Mouse (Mus musculus): ENCODE data around the gene Pnpla2.
"Not testable (repeated sequence)": the region's sequence is repeated elsewhere in the genome, so short reads cannot be mapped to it uniquely, and the experiment has no call there.

Pnpla2 gene

GRCm38 (mm10) chr7:141454967-141455551 is at the start of gene Pnpla2:
TSS of gene Pnpla2 (plus strand) at chr7:141455198.
- DNase-seq (ENCODE audit: low spot score in 2 of 2) = peak; percentile 97 to 98

DNA sequence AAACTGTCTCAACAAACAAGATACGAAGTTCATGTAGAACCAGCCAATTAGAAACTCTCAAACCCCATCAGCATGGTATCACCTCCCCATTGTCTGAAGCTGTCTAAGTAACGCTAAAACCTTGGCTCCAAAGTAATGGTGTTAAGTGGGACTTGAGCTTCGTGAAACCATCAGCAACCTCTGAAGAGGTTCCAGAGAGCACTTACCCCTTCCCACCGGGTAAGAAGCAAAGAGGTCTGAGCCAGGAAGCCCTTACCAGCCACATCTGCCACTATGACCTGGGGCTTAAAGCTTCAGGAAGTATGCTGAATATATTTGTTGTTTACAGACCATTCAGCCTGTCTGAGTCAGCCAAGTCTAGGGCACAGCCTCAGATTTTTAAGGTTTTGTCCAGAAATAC is 49.5 kb upstream of the Pnpla2 start:
- no peak for DNase-seq (ENCODE audit: low spot score in 2 of 2)

- DNase-seq (ENCODE audit: low spot score in 2 of 2) = not testable (repeated sequence)
Measured at GRCm38 (mm10) chr7:141407670-141408069, 47.3 kb upstream of the Pnpla2 start.

GRCm38 (mm10) chr7:141408833-141409232 is 46.2 kb upstream of the Pnpla2 start:
- DNase-seq (ENCODE audit: low spot score in 2 of 2) = peak; percentile 86 to 95

DNA sequence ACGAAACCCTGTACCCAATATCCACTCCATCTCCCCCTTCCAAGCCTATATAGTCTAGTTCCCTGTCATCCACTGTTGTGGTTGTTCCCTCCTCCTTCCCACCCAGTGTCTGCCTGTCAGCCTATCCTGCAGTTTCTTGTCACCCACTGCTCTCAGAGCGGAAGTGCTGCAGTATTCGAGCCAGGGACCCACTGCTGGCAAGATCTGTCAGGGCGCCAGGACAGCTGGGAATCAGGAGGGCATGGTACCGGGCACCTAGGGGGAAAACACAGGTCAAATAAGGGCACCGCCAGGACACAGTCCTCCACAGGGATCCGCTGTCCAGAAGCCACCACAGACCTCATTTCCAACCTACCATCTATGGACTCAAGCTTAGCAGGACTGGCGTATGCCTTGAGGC is 44.4 kb upstream of the Pnpla2 start:
- peak in 1 of 2 experiments; percentile 63 for DNase-seq (ENCODE audit: low spot score in 2 of 2)

DNA sequence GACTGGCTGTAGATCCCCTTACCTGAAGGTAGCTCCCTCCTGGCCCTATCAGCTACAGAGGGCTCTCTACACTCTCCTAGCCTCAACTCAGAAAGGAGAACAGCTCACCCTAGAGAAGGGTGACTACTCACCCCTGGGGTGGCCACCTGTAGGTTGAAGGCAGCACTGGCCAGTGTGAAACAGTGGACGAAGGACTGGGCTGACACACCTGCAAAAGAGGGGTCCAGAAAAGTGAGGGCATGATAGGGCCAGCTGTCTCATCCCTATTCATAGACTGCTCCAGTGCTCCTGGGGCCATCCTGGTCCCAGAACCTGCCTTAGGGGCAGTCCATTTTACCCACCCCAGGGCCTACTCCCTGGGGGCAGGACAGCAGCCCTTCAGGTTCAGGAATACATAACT is 43.3 kb upstream of the Pnpla2 start:
- DNase-seq (ENCODE audit: low spot score in 2 of 2) = no peak

GRCm38 (mm10) chr7:141413331-141413730 is 41.7 kb upstream of the Pnpla2 start:
- peak in 1 of 2 experiments; percentile 67 for DNase-seq (ENCODE audit: low spot score in 2 of 2)

GRCm38 (mm10) chr7:141413809-141414584 is 41.0 kb upstream of the Pnpla2 start, which contains the start of gene Gatd1:
TSS of gene Gatd1 (minus strand) at chr7:141414136.
- DNase-seq (ENCODE audit: low spot score in 2 of 2) = peak; percentile 100

DNA sequence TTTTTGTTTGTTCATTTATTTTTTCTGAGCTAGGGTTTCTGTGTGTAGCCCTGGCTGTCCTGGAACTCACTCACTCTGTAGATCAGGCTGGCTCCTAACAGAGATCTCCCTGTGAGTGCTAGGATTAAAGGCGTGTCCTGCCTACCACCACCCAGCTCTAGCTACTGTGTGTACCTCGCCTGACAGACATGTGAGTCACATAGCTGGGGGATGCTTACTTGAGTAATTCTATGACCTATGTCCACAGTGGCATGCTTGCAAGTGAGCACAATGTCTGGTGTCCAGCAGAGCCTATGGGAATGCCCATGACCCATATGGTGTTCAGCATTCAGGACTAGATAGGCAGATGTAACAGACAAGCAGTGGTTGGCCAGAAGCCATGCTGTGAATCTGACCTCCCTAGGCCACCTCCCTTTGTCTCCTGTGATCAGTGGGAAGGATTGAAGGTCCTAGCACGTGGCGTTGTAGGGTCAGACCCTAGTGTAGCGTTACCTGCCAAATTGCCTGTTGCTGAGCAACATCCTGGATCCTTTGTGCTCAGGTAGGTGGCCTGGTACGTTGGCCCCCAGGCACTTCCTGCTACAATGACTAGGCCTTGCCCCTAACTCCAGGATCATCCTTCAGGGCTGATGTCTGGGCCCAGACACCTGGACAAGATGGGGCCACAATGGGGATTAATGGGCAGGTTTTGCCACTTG is 38.7 kb upstream of the Pnpla2 start:
- peak in 1 of 2 experiments; percentile 11 for DNase-seq (ENCODE audit: low spot score in 2 of 2)

DNA sequence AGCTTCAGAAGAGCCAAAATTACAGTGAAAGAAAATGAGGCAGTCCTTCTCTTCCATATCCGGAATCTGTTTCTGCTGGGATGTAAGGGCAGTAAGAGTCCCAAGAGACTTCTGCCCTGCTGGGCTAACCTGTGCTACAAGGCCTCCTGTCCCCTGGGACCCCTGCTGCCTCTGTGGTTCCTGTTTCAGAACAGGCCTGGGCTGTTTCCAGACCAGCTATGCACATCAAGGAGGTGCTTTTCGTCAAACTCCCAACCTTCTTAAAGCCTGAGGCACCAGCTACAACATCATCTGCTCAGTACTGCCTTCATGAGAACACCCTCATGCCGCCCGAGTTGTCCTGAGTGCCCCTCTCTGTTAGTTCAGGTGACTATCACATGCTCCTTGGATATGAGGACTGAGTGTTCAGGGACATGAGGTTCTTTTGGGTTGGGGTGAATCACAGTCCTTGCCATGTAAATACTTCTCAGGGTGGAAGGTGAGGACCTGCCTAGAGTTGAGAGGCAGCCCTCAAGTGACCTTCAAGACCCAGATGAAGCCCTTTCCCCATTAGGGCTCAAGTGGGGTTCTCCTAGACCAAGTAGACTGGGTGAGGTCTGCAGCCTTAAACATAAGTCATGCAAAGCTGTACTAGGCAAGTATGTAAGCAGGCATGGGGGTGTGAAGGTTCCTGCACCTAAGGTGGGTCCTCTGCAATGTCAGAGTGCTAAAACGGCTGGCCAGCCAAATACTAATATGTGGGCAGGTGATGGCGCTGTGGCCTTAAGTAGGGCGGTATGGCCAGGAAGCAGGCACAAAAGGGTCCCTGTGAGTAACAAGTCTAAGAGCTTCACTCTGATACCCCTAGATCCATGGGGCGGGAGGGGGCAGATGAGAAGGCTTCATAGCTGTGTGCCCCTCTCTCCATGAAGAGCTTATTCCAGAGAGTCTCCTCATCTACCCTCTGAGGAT is 37.0 kb upstream of the Pnpla2 start:
- DNase-seq (ENCODE audit: low spot score in 2 of 2) = peak in 1 of 2 experiments; percentile 11

GRCm38 (mm10) chr7:141418970-141419369 is 36.0 kb upstream of the Pnpla2 start:
- DNase-seq (ENCODE audit: low spot score in 2 of 2) = peak; percentile 39 to 67

GRCm38 (mm10) chr7:141420030-141420702 is 34.8 kb upstream of the Pnpla2 start:
- no peak for DNase-seq (ENCODE audit: low spot score in 2 of 2)

DNA sequence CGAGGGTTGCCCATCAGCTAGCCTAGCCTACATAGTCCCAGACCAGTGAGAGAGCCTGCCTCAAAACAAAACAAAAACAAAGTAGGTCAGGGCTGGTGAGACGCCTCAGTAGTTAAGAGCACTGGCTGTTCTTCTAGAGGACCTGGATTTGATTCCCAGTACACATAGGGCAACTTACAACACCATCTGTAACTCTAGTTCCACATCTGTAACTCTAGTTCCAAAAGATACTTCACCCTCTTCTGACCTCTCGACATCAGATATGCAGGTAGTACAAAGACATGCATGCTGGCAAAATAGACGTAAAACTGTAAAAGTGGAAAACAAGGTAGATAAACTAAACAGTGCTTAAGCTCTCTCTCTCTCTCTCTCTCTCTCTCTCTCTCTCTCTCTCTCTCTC is 31.2 kb upstream of the Pnpla2 start:
- DNase-seq (ENCODE audit: low spot score in 2 of 2) = no peak

DNA sequence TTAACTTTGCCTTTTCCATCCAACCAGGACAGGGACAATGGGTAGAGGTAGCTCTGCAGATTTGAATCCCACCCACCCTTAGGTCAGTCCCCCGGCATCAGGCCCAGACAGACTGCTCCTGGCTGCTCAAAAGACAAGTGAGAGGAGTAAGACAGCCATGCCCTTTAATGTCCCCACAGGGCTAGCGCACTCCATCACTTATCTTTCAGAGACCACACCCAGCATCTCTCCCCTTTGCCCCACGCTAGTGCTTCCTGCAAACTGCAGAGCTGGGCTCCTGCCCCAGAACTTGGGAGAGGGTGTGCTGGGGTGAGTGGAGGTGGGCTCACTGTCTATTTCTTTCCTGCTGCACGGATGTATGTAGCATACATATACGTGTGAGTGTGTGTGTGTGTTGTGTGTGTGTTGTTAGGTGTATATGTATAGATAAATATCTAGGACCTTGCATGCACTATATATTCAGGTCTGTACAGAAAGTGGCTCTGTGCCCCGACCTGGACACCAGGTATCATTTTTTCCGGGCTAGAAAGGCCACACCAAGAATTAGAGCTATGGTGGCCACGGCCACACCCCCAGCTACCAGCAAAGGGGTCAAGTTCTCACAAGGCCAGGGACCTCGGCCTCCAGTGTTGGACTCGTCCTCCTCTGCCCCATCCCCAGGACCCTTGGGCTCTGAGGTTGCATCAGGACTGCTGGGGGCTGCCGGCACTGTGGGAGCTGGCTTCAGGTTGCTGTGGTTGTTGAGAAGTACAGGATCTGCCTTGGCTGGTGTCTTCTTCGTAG is 27.9 kb upstream of the Pnpla2 start:
- DNase-seq (ENCODE audit: low spot score in 2 of 2) = peak in 1 of 2 experiments; percentile 11

DNA sequence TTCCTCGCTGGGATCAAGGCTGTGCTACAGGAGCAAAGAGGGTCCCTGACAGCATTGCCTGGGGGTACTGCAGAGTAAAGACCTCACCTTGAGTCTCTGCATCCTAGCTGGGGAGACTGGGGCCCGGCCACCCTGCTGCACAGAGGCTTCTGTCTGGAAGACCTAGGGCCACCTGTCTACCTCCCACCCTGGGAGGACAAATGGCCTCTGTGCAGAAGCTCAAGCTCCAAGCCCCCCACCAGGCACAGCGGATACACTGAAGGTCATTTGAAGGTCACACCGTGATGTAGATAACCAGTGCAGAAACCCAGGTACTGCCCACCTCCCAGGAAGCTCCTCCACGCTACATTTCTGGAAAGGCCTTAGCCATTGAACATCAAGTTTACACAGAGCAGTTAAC is 26.3 kb upstream of the Pnpla2 start:
- DNase-seq (ENCODE audit: low spot score in 2 of 2) = no peak

DNA sequence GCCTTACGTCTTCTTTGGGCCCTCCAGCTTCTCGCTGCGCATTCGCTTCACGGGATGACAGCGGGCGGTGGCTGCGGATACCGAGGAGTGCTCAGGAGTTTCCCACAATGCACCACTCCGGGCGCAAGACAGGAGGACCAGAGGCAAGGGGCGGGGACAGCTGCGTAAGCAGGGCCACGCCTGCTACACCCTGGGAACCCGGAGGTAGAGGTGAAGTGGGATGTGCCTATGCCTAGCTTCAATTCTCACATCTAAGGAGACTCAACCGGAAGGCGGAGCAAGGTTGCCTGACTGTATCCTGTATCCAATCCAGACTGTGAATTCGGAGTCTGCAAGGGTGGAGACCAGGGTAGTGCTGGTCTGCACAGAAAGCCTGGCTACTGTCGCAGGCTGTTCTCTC is 25.7 kb upstream of the Pnpla2 start, which contains the start of gene Cend1:
Gene Cend1, minus strand, starts transcription at position 182 of the 400 bp plus-strand sequence.
- peak; percentile 18 to 65 for DNase-seq (ENCODE audit: low spot score in 2 of 2)

- no peak for DNase-seq (ENCODE audit: low spot score in 2 of 2)
Measured at GRCm38 (mm10) chr7:141429840-141430584, 25.0 kb upstream of the Pnpla2 start.

DNA sequence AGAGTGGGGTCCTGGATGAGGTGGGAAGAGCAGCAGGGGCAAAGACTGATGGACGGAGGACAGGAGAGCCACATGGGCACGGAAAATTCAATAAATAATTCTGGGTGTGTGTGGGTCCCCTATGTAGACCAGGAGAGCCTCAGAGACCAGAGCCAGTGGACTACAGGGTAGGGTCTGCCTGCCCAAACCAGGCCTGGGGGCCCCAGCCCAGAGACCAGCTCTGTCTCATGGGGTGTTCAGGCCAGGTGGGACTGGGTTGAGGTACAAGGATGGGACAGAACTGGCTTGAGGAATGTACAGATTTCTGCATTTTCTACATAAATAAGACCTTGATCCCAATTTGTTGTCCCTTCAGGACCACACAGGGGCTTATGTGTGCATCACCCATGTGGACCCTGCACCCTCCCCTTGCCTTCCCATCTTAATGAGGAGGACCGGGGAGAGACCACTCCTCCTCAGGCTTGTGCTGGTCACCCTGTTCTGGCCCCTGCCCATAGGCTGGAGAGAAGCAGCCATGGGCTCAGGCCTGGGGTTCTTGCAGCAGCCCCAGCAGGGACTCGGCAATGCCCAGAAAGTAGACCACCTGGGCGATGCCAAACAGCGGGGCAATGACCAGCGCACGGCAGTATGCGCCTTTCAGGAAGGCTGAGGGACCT is 24.3 kb upstream of the Pnpla2 start:
- DNase-seq (ENCODE audit: low spot score in 2 of 2) = no peak
